Mouse (Mus musculus) intestine, embryonic 15.5 days (tissue): ENCODE data around the gene Rwdd3. TPM values are rescaled to one million over a fixed set of nuclear protein-coding genes. Genes with fewer than 3 reads are reported as not detected.

Experiments
- ATAC-seq: fragments of 200-750 bp; cut with Nextera tagmentation; 2 replicates; pipeline ENCODE4 v1.8.0; 2017; ENCODE audit warnings: moderate TSS enrichment, moderate library complexity
- H3K27ac ChIP-seq: fragments of 300-500 bp; sonication (generic); 2 replicates; pipeline ENCODE4 v1.5.1; 2015; ENCODE audit warnings: mild to moderate bottlenecking, inconsistent platforms
- H3K27me3 ChIP-seq: fragments of 300-500 bp; sonication (generic); replicated peaks from 2 replicates; pipeline ENCODE4 v1.6.1; 2015; ENCODE audit warnings: inconsistent platforms
- H3K36me3 ChIP-seq: fragments of 300-500 bp; sonication (generic); 2 replicates; pipeline ENCODE4 v1.6.1; 2015; ENCODE audit warnings: inconsistent platforms
- H3K4me1 ChIP-seq: fragments of 300-500 bp; sonication (generic); replicated peaks from 2 replicates; pipeline ENCODE4 v1.6.1; 2015; ENCODE audit warnings: inconsistent platforms
- H3K4me2 ChIP-seq: fragments of 300-500 bp; sonication (generic); replicated peaks from 2 replicates; pipeline ENCODE4 v1.6.1; 2015; ENCODE audit warnings: mild to moderate bottlenecking, inconsistent platforms
- H3K4me3 ChIP-seq: fragments of 300-500 bp; sonication (generic); replicated peaks from 2 replicates; pipeline ENCODE4 v1.5.1; 2015; ENCODE audit warnings: inconsistent platforms
- H3K9ac ChIP-seq: fragments of 300-500 bp; sonication (generic); 2 replicates; pipeline ENCODE4 v1.6.1; 2015; ENCODE audit warnings: inconsistent platforms
- H3K9me3 ChIP-seq: fragments of 300-500 bp; sonication (generic); 2 replicates; pipeline ENCODE4 v1.6.1; 2016; ENCODE audit warnings: inconsistent platforms
- WGBS: fragments of 180-500 bp; shearing (Covaris S2); methylation state at CpG from one replicate; pipeline ENCODE4 v1.1.7; 2015; 5-methylcytosine and 5-hydroxymethylcytosine counted together
- polyA plus RNA-seq: library from polyadenylated mRNA; unstranded; fragments of >200 nt; fragmentation: Nextera tagmentation; extraction: Ambion mirVana; gene quantifications from 2 replicates; pipeline ENCODE4 v1.2.1, GENCODE M21; 2015

Gene Rwdd3
- polyA plus RNA-seq, 1 experiment from 2014 or later = 4.6 TPM

- Histone ChIP-seq H3K4me3 (no peak overlapping the region), H3K27ac (no peak overlapping the region), H3K9ac (no peak overlapping the region), H3K4me2 (no peak overlapping the region), H3K36me3 (no peaks in the 10 kb centered on the region), H3K9me3 (no peaks in the 10 kb centered on the region), H3K4me1 (no peaks in the 10 kb centered on the region), H3K27me3 (no peaks in the 10 kb centered on the region)
- no peak for ATAC-seq
- 90% methylated on average over 1 of the region's 1 CpGs for whole genome bisulfite sequencing
Measured at GRCm38 (mm10) chr3:121176011-121176410, 4.5 kb upstream of the Rwdd3 start.

- no peaks in the 10 kb centered on the region for H3K27me3 ChIP-seq
- 68% methylated on average over 9 of the region's 9 CpGs for WGBS
Measured at GRCm38 (mm10) chr3:121174248-121174945, 2.9 kb upstream of the Rwdd3 start.

GRCm38 (mm10) chr3:121172718-121173117, 1.2 kb upstream of the Rwdd3 start:
- 76% methylated on average over 2 of the region's 2 CpGs for WGBS
- Histone ChIP-seq H3K4me3 (no peak overlapping the region), H3K9me3 (no peaks in the 10 kb centered on the region), H3K4me1 (no peaks in the 10 kb centered on the region), H3K27me3 (no peaks in the 10 kb centered on the region), H3K9ac (no peak overlapping the region), H3K4me2 (no peak overlapping the region), H3K36me3 (no peaks in the 10 kb centered on the region), H3K27ac (no peak overlapping the region)
- ATAC-seq = no peak

More at GRCm38 (mm10) chr3:121174248-121174945, 2.9 kb upstream of the Rwdd3 start:
- H3K4me2 ChIP-seq = no peak overlapping the region
- H3K9me3 ChIP-seq = no peaks in the 10 kb centered on the region
- H3K27ac ChIP-seq = no peak overlapping the region
- no peak overlapping the region for H3K9ac ChIP-seq
- no peak overlapping the region for H3K4me3 ChIP-seq
- no peaks in the 10 kb centered on the region for H3K4me1 ChIP-seq
- H3K36me3 ChIP-seq = no peaks in the 10 kb centered on the region
- ATAC-seq = no peak

- no peak overlapping the region for H3K9ac ChIP-seq
Measured at GRCm38 (mm10) chr3:121171872-121172265, 374 bp upstream of the Rwdd3 start.

GRCm38 (mm10) chr3:121170631-121171030, 864 bp downstream of the Rwdd3 start:
- H3K4me3 ChIP-seq = peak overlapping the region; percentile 68; the same call in 1 of the 2 replicates
- no peaks in the 10 kb centered on the region for H3K9me3 ChIP-seq
- no peak overlapping the region for H3K27ac ChIP-seq
- no peak overlapping the region; the same call in 1 of the 2 replicates for H3K9ac ChIP-seq
- no peak for ATAC-seq
- WGBS = 50% methylated on average over 7 of the region's 7 CpGs
- H3K4me2 ChIP-seq = peak overlapping the region; percentile 80
- no peaks in the 10 kb centered on the region for H3K4me1 ChIP-seq
- no peaks in the 10 kb centered on the region for H3K27me3 ChIP-seq
- H3K36me3 ChIP-seq = no peaks in the 10 kb centered on the region

More at GRCm38 (mm10) chr3:121171872-121172265, 374 bp upstream of the Rwdd3 start:
- H3K27ac ChIP-seq = no peak overlapping the region
- H3K36me3 ChIP-seq = no peaks in the 10 kb centered on the region
- no peak for ATAC-seq
- no peaks in the 10 kb centered on the region for H3K27me3 ChIP-seq
- H3K4me1 ChIP-seq = no peaks in the 10 kb centered on the region
- WGBS = 38% methylated on average over 6 of the region's 6 CpGs
- H3K9me3 ChIP-seq = no peaks in the 10 kb centered on the region
- H3K4me3 ChIP-seq = peak overlapping the region; percentile 68
- H3K4me2 ChIP-seq = peak overlapping the region; percentile 80

- H3K9me3 ChIP-seq = no peaks in the 10 kb centered on the region
- H3K36me3 ChIP-seq = no peaks in the 10 kb centered on the region
- no peak overlapping the region for H3K27ac ChIP-seq
- ATAC-seq = no peak
- no peak overlapping the region for H3K9ac ChIP-seq
- WGBS = 72% methylated on average over 15 of the region's 15 CpGs
- no peaks in the 10 kb centered on the region for H3K4me1 ChIP-seq
- no peak overlapping the region for H3K4me3 ChIP-seq
- no peaks in the 10 kb centered on the region for H3K27me3 ChIP-seq
- no peak overlapping the region for H3K4me2 ChIP-seq
Measured at GRCm38 (mm10) chr3:121169092-121169942, 2.2 kb downstream of the Rwdd3 start.

GRCm38 (mm10) chr3:121168581-121168980, 2.9 kb downstream of the Rwdd3 start:
- Histone ChIP-seq H3K9me3 (no peaks in the 10 kb centered on the region), H3K4me2 (no peak overlapping the region), H3K9ac (no peak overlapping the region), H3K4me3 (no peak overlapping the region), H3K36me3 (no peaks in the 10 kb centered on the region), H3K27me3 (no peaks in the 10 kb centered on the region), H3K27ac (no peak overlapping the region), H3K4me1 (no peaks in the 10 kb centered on the region)
- WGBS = 72% methylated on average over 8 of the region's 8 CpGs
- ATAC-seq = no peak

GRCm38 (mm10) chr3:121163271-121163819, 8.2 kb downstream of the Rwdd3 start:
- Histone ChIP-seq H3K4me2 (no peak overlapping the region), H3K9ac (no peak overlapping the region), H3K4me1 (no peaks in the 10 kb centered on the region), H3K4me3 (no peak overlapping the region), H3K36me3 (no peaks in the 10 kb centered on the region), H3K9me3 (no peaks in the 10 kb centered on the region), H3K27me3 (no peaks in the 10 kb centered on the region), H3K27ac (no peak overlapping the region)
- WGBS = 49% methylated on average over 7 of the region's 7 CpGs
- ATAC-seq = peak; percentile 12; the same call in 1 of the 2 replicates

GRCm38 (mm10) chr3:121161661-121162060, 9.8 kb downstream of the Rwdd3 start:
- H3K4me1 ChIP-seq = no peaks in the 10 kb centered on the region
- no peaks in the 10 kb centered on the region for H3K27me3 ChIP-seq
- no peak for ATAC-seq
- no peak overlapping the region for H3K4me3 ChIP-seq
- no peaks in the 10 kb centered on the region for H3K36me3 ChIP-seq
- H3K27ac ChIP-seq = no peak overlapping the region
- 50% methylated on average over 2 of the region's 2 CpGs for WGBS
- H3K4me2 ChIP-seq = no peak overlapping the region
- H3K9ac ChIP-seq = no peak overlapping the region
- no peaks in the 10 kb centered on the region for H3K9me3 ChIP-seq

GRCm38 (mm10) chr3:121160424-121160823, 11.1 kb downstream of the Rwdd3 start:
- no peaks in the 10 kb centered on the region for H3K36me3 ChIP-seq
- no peak for ATAC-seq
- no peaks in the 10 kb centered on the region for H3K9me3 ChIP-seq
- no peak overlapping the region for H3K9ac ChIP-seq
- 40% methylated on average over 4 of the region's 4 CpGs for WGBS
- H3K4me3 ChIP-seq = no peak overlapping the region
- H3K4me1 ChIP-seq = no peaks in the 10 kb centered on the region
- no peaks in the 10 kb centered on the region for H3K27me3 ChIP-seq
- H3K27ac ChIP-seq = no peak overlapping the region
- no peak overlapping the region for H3K4me2 ChIP-seq

GRCm38 (mm10) chr3:121159566-121159965, 11.9 kb downstream of the Rwdd3 start:
- Histone ChIP-seq H3K9me3 (no peaks in the 10 kb centered on the region), H3K9ac (no peak overlapping the region), H3K27ac (no peak overlapping the region), H3K36me3 (no peaks in the 10 kb centered on the region), H3K4me1 (no peaks in the 10 kb centered on the region), H3K4me3 (no peak overlapping the region), H3K27me3 (no peaks in the 10 kb centered on the region), H3K4me2 (no peak overlapping the region)
- 78% methylated on average over 10 of the region's 10 CpGs for WGBS
- ATAC-seq = no peak

- H3K4me1 ChIP-seq = no peaks in the 10 kb centered on the region
- no peaks in the 10 kb centered on the region for H3K27me3 ChIP-seq
- no peak overlapping the region for H3K4me3 ChIP-seq
- H3K9me3 ChIP-seq = no peaks in the 10 kb centered on the region
- no peak for ATAC-seq
- H3K4me2 ChIP-seq = no peak overlapping the region
- no peaks in the 10 kb centered on the region for H3K36me3 ChIP-seq
- no peak overlapping the region for H3K27ac ChIP-seq
- WGBS = 85% methylated on average over 16 of the region's 16 CpGs
- no peak overlapping the region for H3K9ac ChIP-seq
Measured at GRCm38 (mm10) chr3:121158901-121159351, 12.6 kb downstream of the Rwdd3 start.
